Mouse (Mus musculus): ENCODE measurements around the gene Entpd1. TPM values are rescaled to one million over a fixed set of nuclear protein-coding genes. Genes with fewer than 3 reads are reported as not detected.

The Entpd1 gene
- 10.2 and 10.6 TPM in 2 replicates for polyA plus RNA-seq (2015; fragmentation: Nextera tagmentation; extraction: Ambion mirVana)

DNA sequence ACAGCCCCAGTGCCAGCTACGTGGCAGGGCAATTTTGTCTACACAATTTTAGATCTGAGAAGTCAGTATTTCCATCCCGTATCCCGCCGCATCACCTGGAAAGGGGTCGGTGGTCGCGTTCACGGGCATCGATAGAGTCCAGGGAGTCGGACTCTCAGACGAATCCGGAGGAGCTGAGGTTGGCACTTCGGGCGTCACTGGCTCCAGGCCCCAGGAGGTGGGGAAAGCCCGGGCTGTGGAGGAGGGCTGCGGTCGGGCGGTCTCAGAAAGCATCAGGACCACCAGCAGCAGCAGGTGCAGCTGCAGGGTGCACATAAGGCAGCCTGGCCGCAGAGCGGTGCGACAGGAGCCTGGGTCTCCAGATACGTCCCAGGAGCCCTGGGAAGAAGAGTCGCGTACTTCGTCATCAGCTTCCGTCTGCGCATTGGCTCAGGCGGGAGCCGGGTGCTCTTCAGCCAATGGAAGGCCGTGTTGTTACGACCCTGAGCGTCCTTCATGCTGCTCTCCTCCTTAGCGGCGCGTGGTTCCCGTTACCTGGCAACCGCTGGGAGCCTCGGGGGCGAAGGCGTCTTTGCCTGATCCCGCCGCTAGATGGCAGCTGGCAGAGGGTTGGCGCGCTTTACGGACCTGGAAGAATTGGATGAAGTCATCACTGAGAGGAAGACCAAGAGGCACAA is at the start of gene Entpd1, which contains the start of gene Tctn3:
Gene Entpd1 (plus strand): TSS at position 537 of the 677 bp plus-strand sequence.
Gene Tctn3 (minus strand): TSS at position 404 of the 677 bp plus-strand sequence.

DNA sequence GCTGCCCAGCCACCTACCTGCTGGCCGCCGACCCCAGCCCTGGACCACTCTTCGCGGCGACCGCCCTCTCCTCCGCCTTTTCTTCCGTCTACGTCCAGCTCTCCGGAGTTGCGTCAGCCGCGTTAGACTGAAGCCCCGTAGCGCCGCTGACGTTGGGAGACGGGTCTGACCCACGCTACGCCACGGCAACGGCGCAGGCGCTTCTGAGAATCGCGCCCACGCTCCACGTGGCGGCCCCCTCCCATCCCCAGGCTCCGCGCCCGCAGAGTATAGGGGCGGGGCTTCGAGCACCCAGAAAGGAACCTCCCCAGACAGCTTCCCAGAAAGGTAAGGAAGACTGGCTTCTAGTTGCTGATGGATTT is 23.9 kb upstream of the Entpd1 start, which contains the start of gene Aldh18a1:
Gene Aldh18a1 (minus strand): TSS at position 171 of the 362 bp plus-strand sequence.

DNA sequence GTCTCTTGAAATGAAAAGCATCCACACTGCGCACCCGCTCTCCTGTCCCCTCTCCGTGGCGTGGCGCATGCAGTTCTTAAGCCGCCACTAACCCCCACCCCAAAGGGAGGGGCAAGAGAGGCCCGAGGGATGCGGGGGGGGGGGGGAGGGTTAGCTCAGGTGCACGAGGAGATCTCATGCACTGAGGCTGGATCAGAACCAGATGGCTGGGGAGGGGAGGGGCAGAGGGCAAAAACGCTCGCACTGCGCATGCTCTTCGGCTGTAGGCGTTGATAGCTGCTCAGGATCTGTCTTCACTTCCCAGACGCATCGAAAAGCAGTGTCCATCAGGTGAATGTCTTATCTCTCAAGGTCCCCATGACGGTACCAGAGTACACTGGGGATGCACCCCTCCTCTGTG is 136.4 kb downstream of the Entpd1 start, which contains the start of gene Cc2d2b:
Gene Cc2d2b (plus strand): TSS at position 195 of the 400 bp plus-strand sequence.

Other genes starting within 250 kb of the Entpd1 start
- 110 and 116 TPM in 2 replicates for gene Sorbs1, start 98.6 kb upstream of the Entpd1 start, polyA plus RNA-seq (2015; fragmentation: Nextera tagmentation; extraction: Ambion mirVana)
- 14.8 and 20.0 TPM in 2 replicates for gene Aldh18a1, start 23.9 kb upstream of the Entpd1 start, polyA plus RNA-seq (2015; fragmentation: Nextera tagmentation; extraction: Ambion mirVana)
- gene Tctn3, start 133 bp upstream of the Entpd1 start, polyA plus RNA-seq (2015; fragmentation: Nextera tagmentation; extraction: Ambion mirVana), result 3.6 and 4.9 TPM in 2 replicates
- gene Cc2d2b, start 136.4 kb downstream of the Entpd1 start, polyA plus RNA-seq (2015; fragmentation: Nextera tagmentation; extraction: Ambion mirVana), result 0.05 TPM in 1 of 2 replicates, not detected in the other
- 4.0 and 4.3 TPM in 2 replicates for gene Ccnj, start 218.9 kb downstream of the Entpd1 start, polyA plus RNA-seq (2015; fragmentation: Nextera tagmentation; extraction: Ambion mirVana)

All from skeletal muscle tissue, postnatal 0 days (tissue).